Mouse (Mus musculus) mesoderm, embryonic 11.5 days (tissue): ENCODE results near the gene Lepr.
"Not testable (repeated sequence)": the region's sequence is repeated elsewhere in the genome, so short reads cannot be mapped to it uniquely, and the experiment has no call there.

Experiments used
- DNase-seq: peaks from one replicate; pipeline ENCODE4 v3.0.0-alpha.2; 2012; ENCODE audit warnings: low read depth, low spot score

The Lepr gene

DNA sequence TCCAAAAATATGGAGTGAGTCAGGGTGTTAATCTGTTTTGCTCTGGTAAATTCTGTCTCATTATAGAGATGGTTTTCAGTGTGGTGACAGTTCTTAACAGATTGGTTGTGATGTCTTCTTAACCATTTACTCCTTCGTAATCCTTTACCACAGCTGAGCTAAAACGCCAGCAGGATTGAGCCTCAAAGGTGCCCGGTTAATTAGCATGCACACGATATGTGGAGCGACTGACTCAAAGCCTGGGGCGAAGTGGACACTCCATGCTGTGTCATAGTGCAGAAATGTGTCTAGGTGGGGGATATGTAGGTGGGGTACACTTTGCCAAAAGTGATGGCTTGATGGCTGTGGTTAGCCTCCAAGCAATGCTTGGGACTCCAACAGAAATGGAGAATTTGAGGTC lies 1.4 kb upstream of the Lepr start:
- DNase-seq: no peak

DNA sequence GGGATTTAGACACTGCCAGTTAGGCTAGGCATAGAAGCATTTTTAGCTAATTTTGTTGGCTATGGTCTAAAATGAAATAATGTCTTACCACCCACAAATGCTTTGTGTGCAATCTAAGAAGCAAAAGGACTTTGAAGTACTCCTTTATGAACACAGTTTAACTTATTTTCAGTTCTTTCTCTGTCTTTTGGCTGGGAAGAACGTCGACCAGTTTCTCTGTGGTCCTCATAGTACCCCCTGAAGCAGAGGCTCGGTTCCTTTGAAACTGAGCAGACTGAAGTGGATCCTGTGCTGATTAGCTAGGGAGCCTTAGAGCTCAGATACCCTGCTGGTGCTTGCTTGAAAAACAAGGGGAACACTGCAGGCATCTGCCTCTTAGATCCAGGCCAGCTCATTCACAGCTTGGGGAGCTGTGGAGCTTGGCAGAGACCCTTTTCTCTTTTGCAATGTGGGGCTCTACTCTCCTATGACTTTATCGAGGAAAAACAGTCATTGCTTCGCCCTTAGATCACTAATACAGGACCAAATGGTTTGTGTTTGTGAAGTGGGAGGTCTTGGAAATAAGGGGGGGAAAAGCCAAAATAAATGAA lies 1.9 kb downstream of the Lepr start:
- DNase-seq: no peak

DNA sequence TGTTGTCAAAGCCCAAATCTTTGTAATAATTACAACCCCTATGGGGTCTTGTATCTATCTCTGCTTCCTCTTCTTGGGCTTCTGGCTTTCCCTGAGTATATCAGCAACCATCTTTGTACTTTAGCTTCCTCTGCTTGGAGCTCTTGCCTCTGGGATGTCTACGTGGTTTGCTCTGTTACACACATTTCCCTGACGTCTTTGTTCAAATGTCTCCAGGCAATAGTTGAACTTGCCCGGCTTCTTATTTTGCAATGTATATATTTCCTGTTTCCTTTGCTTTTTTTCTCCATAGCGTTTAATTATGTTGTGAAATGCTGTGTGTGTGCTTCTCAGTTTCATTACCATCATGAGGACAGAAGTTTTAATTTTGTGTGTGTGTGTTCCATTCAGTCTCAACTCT lies 4.5 kb downstream of the Lepr start:
- DNase-seq: no peak

DNA sequence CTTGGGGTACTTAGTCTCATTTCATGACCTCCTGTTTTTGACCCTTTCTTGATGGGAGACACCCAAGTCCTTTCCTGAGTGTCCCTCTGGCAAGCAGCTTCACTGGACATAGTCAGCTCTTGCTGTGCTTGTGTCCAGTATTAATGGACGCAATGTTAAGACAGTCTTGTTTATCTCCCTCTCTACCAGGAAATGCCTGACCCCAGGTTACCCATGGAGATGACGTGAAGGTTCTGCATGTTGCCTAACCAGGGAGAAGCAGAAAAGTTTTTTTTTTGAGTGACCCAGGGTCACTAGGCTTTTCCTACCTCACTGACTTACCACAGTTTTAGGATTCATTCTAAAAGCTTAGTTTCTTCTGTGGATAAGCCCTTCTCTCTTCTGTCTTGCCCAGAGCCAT lies 24.8 kb downstream of the Lepr start:
- no peak for DNase-seq

DNA sequence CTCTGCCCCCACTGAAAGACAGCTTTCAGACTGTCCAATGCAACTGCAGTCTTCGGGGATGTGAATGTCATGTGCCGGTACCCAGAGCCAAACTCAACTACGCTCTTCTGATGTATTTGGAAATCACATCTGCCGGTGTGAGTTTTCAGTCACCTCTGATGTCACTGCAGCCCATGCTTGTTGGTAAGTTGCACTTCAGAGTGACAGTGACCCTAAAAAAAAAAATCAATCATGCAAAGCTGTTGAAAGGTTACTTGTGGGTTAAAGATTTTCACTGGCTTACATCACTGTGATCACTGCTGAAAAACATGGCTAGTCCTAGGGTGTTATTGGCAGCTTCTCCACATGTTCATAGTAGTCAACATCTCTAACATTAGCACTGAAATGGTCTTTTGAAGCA lies 28.3 kb downstream of the Lepr start:
- DNase-seq: no peak

DNA sequence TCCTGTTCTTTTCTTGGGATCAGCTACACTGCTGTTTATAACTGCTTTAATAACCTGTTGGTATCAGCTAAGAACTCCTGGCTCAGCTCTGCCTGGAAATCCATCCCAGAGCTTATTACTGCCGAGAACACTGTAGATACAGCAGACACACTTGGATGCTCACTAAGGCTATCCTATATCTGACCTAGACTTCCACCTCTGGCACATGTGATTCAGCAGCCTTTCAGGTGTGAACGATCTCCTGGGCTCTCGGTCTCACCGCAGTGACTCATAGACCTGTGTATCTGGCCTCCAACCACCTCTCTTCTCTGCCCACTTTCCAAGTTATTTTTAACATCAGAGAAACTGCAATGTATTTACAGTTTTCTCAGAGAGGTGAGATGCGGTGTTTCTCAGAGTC lies 43.3 kb downstream of the Lepr start:
- DNase-seq: no peak

DNA sequence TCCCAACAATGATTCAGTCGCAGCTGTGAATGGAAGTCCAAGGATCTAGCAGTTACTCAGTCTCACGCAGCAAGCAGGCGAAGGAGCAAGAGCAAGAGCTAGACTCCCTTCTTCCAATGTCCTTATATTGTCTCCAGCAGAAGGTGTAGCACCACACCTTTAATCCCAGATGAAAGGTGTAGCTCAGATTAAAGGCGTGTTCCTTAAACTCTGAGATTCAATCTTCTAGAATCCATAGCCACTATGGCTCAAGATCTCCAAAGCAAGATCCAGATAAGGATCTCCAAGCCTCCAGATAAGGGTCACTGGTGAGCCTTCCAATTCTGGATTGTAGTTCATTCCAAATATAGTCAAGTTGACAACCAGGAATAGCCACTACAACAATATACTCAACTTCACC lies 126.7 kb downstream of the Lepr start, which contains the start of gene B020004J07Rik:
TSS of gene B020004J07Rik (minus strand) at position 101 of the 400 bp plus-strand sequence.
- not testable (repeated sequence) for DNase-seq

DNA sequence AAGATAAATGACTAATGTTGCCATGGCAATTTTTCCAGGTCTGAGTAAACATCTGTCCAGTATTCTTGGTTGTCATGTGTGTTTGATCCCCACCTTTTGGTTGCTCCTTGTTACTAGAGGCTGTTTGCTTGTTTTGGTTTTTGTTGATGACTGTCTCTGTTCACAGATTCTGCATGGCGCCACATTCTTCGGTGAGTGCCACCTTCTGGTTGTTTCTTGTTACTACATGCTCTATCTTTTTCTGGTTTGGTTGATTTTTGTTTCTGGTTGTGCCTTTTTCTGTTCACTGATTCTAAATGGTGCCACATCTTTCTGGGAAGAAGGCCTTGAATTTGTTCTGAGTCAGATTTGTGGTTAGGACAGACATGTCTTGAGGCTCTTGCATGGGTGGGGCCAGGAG lies 133.7 kb downstream of the Lepr start:
- DNase-seq: no peak

DNA sequence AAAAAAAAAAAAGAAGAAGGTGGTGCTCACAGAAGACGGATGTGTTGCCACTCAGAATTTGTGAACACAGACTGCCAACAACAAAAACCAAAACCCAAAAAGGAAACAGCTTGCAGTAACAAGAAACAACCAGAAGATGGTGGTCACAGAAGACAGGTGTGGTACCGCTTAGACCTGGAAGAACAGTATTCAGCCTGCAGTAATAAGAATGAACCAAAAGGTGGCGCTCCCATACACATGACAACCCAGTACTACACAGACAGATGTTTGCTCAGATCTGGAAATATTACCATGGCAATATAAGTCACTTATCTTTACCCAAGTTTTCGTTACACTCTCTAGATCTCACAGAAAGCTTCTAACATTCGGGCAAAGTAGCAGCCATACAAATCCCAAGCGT lies 143.7 kb downstream of the Lepr start:
- peak; percentile 67 for DNase-seq

DNA sequence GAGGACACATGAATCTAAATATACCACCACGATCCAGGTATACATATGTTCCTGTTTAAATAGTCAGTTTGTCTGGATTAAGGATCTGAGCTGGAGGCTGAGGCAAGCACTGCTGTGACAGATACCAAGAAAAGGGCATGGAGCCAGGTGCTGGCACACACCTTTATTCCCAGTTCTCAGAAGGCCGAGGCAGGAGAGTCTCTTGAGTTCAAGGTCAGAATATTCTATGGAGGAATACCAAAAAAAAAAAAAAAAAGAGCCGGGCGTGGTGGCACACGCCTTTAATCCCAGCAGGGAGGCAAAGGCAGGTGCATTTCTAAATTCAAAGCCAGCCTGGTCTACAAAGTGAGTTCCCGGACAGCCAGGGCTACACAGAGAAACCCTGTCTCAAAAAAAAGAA lies 145.1 kb downstream of the Lepr start:
- no peak for DNase-seq
